Mouse (Mus musculus): ENCODE data around the gene Ssh2.

Ssh2 gene

DNA sequence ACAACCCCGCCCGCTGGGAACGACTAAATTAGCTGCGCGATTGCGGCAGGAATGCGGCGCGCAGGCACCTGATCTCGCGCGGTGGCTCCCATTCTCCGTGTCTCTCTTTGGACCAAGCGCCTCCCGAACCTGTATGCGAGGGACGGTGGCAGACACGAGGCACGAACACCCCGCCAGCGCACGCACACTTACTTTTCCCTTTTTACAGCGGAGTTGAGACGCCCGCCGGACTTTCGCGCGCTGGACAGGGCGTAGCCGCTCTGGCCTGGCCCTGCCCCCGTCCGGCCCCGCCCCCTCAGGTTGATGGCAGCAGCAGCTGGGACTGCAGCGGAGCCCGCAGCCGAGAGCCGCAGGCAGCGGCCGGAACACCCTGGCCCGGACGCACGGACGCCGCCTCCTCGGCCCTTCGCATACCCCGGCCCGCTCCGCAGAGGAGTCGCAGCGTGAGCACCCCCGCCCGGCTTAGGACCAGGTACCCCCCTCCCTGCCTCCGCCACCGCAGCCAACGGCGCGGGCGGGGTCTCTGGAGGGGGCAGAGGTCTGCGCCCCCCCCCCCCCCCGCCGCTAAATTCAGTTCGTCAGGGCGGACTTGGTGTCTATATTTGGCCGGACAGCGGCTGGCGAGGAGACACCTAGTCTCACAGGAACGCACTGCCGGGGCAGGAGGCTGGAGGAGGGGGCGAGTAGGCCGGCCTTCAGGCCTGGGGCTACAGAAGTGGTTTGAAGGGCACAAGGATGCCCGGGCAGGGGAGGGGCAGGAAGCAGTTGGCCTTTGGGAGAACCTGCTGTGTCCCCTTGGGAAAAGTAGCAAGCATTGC, 246.4 kb downstream of the Ssh2 start, which contains the start of gene Coro6:
Gene Coro6 (plus strand): TSS at position 129 of the 818 bp plus-strand sequence.
- DNase-seq (ENCODE audit: low spot score): no peak

DNA sequence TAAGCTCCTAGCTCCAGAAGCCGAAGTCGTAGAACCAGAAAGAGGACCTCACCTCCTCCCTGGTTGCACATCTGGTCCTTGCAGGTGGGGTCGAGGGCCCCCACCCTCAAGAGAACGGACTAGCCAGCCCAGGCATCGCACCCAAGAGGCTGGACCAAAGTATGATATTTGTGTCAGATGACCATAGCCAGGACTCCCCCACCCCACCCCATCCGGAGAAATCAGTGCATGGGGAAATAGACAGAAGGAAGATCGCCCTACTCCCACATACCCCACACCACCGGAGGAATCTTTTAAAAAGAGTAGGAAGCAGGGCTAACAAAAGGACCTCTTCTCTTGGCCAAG, 247.0 kb downstream of the Ssh2 start:
- no peak for DNase-seq (ENCODE audit: low spot score)

DNA sequence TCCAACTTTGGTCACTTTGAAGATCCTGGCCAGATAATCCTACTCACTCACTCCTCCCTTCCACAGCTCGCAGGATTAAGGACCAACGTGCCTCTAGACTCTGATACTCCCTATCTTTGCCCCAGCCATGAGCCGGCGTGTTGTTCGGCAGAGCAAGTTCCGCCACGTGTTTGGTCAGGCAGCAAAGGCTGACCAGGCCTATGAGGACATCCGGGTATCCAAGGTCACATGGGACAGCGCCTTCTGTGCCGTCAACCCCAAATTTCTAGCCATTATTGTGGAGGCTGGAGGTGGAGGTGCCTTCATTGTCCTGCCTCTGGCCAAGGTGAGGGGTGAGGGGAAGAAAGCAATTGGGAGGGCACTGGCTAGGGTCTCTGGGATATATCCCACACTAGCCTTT, 247.7 kb downstream of the Ssh2 start:
- no peak for DNase-seq (ENCODE audit: low spot score)

DNA sequence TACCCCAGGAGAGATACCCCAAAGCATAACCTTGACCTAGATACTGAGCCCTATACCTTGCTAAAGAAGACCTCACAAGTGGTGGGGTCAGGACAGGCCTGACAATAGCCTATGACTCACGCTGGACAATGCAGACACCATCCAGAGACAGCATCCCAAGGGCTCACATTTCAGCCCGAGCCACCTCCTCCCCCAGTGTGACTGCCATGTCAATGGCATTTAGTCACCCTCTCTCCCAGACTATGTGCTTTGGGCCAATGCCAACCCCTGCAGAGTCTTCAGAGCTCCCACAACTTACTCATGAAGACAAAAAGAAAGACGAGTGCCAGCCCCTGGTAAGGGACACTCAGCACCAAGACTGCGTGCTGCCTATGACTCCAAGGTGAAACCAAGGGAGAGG, 248.6 kb downstream of the Ssh2 start:
- no peak for DNase-seq (ENCODE audit: low spot score)

DNA sequence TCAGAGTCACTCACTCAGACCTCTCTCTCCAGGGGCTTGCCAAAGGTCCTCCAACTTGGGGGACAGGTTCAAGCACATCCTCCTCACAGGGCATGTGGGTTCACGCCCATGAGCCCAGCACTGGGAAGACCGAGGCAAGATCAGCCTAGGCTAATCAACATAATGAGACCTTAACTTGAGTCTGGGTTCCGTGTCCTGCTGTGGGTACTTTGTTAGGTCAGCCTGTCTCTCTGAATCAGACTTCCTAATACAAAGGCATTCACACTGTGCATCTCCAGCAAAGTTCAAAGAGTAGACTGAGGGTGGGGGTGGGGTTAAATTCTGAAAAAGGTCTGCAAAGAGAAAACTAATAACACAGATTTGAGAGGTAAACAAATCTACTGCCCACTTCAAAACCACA, 249.0 kb downstream of the Ssh2 start:
- DNase-seq (ENCODE audit: low spot score): no peak

DNA sequence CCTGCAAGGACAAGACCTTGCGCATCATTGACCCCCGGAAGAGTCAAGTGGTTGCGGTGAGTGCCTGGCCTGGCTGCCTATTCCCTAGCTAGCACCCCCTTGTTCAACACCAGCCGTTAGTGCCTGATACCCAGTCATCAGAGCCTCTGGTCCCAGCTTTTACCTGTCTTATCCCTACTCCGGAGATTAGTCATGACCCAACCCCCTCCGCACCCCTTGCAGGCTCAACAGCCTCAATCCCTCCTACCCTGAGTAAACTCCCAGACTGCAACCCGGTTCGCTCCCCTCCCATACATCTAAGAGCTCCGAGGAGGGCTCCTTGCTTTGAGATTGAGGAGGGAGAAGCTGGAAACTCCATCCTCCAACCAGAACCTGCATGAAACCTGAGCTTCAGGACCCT, 250.5 kb downstream of the Ssh2 start:
- DNase-seq (ENCODE audit: low spot score): no peak

DNA sequence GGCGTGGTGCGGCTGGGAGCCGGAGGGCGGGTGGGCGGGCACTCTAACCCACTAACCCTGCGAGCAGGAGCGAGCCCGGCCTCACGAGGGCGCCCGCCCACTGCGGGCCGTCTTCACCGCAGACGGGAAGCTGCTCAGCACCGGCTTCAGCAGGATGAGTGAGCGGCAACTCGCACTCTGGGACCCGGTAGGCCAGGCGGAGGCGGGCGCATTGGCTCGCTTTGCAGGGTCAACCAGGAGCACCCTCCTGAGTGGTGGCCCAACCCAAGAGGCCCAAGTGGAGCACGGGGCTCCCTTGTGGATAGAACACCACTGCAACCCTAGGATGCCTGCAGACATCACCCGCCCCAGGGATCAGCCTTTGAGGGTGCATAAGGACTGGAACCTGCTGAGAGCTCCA, 251.1 kb downstream of the Ssh2 start:
- no peak for DNase-seq (ENCODE audit: low spot score)

DNA sequence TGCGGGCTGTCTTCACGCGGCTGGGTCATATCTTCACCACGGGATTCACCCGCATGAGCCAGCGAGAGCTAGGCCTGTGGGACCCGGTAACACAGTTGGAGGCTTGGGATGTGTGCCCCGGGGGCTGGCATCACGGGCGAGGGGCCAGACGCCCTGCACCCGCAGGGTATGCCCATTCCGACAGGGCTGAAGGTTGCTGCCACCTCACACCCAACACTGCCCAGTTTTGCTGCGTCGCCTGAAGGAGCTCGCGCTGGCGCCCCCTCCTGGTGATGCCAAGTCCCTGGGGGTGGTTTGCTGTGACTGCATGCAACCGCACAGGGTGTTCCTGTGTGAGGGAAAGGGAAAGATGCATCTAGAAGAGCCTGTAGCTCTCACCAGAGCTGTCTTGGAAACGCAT, 251.7 kb downstream of the Ssh2 start:
- DNase-seq (ENCODE audit: low spot score): no peak

DNA sequence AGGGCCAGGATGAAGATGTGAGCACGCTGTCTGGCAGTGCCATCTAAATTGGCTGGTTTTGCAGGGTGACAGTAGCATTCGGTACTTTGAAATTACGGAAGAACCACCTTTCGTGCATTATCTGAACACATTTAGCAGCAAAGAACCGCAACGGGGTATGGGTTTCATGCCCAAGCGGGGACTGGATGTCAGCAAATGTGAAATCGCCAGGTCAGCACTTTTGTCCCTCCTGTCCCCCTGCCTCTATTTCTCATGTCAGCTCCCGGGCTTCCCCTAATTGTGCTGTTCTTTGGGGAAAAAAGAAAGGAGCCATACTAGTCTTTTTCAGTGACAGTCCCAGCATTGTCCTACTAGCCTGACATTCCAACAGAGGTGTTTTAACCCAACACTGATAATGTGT, 252.3 kb downstream of the Ssh2 start:
- DNase-seq (ENCODE audit: low spot score): no peak

DNA sequence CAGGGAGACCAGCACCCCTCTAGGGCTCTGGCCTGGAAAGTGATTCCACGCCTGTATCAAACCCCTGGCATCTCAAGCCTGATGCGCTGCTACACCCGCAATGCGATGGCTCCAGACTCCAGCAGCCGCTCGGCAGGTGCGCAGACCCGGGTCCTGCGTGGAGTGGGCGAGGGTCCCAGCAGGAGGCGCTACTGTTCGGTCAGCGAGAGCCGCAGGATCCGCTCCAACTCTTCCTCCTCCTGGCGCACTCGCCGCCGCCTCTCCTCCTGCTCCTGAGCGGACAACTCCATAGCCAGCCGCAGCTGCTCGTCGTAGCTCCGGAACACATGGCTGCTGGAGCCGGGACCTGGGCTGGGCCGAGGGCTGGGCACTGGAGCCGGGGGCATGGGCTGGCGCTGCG, 255.3 kb downstream of the Ssh2 start:
- no peak for DNase-seq (ENCODE audit: low spot score)

DNA sequence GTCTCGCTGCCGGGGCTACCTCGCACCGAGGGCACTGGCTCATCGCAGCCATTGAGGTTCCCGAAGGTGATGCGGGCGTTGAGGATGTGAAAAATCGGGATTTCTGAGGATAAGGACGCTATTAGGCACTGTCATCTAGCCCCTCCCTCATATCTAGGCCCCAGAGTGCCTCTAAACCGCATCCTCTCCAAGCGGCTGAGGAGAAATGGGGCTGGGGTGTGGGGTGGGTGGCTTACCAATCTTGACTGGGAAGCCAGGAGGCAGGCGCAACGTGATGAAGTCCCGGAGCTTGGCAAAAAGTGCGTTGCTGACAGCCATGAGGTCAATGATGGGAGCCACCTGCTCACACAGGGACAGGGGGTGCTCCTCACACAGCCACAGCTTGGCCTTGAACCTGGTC, 256.7 kb downstream of the Ssh2 start:
- no peak for DNase-seq (ENCODE audit: low spot score)

DNA sequence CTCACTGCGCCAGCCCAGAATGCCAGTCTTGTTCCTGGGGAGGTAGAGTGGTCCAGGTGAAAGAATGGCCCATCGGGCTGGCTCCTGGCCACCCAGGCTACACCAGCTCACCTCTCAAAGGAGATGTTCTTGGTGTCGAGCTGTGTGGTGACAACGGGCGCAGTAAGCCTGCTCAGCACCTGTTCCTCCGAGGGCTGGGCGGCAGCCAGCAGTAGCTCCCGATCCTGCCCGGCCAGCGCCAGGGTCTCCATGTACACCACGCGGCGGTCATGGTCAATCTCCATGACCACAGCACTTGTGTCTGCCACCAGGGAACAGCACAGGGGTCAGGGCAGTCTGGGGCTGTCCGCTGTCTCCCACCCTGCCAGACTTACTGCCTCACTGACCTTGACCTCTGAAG, 260.1 kb downstream of the Ssh2 start:
- no peak for DNase-seq (ENCODE audit: low spot score)

DNA sequence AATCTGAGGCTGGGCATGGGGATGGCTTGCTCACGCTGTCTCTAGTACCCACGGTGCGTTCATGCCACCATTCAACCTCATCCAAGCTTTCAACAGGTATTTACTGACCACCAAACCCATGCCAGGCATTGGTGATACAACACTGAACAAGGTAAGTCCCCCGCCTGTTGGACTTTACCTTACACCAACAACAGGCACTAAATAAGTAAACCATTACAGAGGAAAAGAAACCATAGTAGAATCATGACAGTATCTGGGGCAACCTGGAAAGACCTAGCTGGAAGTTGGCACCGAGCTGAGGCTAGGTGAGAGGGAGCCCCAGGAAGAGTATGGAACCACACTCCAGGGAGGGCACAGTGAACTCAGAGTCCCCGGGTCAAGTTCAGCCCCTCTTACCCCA, 260.8 kb downstream of the Ssh2 start:
- DNase-seq (ENCODE audit: low spot score): no peak

DNA sequence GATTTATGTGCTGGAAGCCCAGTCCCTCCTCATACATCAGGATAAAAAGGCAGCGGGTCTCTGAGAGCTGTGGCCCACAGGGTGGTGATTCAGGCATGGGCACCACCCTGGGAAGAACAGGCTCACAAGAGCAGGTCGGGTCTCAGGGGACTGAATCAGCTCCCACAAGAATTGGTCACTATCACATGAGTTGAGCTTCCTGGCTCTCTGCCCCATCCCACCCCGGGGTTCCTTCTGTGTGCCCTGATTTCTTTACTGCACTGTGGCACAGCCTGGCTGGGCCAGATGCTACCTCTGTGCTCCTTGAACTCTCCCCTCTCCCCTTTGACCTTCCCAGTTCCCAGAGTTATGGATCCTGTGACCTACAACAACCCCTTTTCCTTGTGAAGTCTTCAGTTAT, 267.0 kb downstream of the Ssh2 start:
- no peak for DNase-seq (ENCODE audit: low spot score)

DNA sequence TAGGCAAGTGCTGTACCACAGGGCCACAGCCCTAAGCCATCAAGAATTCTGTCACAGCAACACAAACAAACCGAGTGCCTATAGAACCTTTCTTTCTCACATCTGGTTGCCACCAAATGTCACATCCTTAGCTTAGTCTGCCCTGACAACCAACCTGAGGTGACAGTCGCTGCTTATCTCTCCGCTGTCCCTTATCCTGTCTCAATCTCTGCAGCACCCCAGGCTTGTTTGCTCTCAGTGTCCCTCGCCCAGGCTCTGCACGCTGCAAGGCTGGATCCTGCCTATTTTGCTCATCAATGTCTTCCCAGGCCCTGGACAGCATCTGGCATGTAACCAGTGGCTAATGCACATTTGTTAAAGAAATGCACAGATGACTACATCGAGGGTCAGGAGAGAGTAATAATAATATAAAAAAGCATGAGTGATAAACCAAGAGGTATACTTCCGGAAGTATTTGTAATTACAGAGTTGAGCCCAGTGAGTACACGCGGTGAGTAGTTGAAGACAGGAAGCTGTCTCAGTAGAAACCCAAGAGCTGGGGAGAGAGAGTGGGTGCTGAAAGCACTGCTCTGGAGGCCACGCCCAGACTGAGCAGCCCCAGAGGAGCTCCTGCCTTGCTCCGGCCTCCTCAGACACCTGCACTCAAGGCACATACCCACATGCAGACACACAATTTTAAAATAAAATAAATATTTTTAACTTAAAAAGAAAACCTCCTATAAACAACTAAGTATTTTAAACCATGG, 267.6 kb downstream of the Ssh2 start:
- no peak for DNase-seq (ENCODE audit: low spot score)

DNA sequence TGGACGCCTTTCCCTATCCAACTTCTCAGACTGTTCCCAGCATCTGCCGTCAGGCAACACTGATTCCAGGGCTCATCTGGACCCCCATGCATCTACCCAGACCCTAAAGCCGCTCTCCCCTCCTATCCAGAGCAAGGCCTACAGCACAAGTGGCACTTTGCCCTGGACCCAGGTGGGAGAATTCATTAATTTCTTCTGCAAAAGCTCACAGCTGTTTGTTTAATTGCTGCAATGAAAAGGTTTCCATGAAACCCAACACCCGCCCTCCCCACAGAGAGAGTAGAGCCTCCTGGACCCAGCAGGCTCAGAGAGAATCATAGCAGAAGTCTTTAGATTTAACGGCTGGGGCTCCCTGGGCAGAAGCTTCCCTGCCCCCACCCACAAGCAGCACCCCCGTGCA, 269.1 kb downstream of the Ssh2 start:
- no peak for DNase-seq (ENCODE audit: low spot score)

DNA sequence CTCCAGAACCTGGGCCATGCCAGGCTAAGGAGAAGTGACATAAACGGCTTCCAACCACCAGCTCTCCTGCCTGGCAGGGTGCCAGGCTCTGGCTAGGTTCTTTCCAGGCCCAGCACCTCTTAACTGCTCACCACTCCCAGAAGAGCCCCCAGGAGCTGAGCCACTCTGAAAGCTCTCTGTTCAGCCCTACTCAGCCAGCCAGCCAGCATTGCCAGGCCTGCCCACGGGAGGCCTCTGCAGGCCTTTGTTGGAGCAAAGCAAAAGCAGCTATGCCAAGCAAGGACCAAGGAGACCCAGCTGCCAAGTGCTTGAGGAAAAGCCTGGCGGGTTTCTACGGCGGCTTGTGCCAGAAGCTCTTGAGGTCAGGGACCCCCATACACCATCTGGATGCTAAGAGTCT, 270.7 kb downstream of the Ssh2 start:
- no peak for DNase-seq (ENCODE audit: low spot score)

DNA sequence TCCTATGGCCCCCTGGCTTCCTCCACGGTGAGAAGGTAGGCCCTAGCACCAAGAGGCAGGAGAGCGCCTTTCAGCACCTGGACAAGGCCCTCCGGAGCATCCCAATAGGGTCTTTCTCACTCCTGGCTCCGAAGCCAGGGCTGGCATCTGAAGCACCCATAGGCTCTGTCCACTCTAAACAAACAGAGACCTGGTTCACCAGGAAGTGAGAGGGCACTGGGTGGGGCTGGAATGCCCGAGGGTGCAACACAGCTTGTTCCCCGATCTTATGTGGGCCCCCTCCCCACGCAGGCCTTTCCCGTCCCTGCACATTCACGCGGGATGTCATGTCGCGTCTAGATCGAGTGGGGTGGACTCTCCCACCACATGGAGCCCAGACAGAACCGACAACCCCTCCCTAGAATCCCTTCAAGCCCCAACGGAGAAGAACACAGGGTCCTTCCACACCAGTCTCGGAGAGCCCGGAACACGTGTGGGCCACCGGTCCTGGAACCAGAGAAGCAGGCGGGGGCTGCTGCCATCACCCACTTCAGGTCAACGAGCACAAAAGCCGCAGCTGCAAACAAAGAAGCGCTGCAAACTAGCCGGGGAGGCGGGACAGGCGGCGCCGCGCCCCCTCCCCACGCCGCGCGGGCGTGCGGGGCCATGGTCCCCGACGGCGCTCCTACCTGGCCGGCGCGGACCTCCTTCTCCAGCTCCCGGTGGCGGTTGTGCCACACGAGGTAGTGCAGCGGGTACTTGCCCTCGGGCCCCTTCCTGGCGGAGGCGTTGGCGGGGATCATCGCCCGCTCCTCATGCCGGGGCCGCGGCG, 272.9 kb downstream of the Ssh2 start:
- no peak for DNase-seq (ENCODE audit: low spot score)

DNA sequence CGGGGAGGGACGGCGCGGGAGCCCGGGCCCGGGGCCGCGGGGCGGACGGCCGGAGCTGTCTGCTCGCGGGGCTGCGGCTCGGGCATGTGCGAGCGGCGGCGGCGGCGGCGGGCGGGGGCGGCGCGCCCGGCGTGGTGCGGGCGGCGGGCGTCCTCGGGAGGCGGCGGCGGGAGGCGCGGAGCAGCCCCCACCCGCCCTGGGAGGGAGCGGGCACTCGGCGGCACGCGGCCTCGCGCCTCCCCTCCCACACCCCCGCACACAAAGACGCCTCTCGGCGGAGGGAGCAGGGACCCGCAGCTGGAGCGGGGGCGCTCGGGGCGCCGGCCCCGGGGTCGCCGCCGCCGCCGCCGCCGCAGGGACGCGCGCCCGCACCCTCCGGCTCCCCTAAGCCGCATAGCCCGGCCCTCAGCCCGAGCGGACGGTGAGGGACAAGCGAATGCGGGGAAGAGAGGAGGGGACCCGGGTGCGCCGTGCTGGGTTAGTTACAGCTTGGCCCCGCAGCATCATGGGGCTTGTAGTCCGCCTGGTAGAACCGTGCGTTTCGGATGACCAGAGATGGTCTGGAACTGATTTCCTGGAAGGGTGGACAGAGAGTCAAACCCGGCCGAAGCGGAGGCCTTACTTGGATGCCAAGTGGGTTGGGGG, 273.6 kb downstream of the Ssh2 start, which contains the start of gene Ankrd13b:
Gene Ankrd13b (minus strand): TSS at position 88 of the 645 bp plus-strand sequence.
- DNase-seq (ENCODE audit: low spot score): no peak

DNA sequence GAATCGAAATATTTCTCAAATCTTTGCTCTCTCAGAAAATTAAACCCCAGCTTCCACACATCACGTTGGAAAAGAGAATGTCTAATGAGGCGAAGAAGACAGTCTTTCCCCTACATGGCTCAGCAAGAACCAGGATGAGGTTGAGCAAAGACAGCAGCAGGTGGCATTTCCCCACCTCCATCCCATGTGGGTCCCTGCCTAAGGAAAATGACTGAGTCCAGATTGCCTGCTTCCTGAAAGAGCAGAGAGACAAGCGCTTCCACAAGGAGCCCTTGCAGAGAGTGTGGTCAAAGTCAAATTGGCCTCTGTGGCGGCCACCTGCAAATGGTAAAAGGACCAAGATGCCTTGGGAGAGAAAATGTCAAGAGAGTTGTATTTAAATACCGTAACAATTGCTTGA, 274.4 kb downstream of the Ssh2 start:
- no peak for DNase-seq (ENCODE audit: low spot score)

DNA sequence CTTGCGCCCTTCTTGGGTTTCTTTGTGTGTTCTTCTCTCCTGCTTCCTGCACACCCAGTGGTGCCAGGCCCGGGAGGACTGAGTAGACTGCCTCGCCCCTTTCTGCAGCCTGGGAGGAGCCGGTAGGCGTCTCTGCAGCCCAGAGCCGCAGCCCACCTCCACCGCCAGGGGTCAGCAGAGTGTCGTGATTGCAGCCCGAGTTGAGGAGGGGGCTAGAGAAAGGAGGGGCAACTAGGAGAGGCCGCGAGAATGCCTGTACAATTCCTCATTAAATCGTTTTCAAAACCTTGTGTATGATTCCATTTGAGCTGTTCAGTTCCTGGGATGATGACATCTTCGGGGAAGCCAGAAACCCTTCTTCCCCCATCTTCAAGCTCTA, 275.0 kb downstream of the Ssh2 start:
- peak; percentile 84 for DNase-seq (ENCODE audit: low spot score)

Data from urinary bladder, postnatal 10 days (tissue).